Mouse (Mus musculus) kidney, postnatal 0 days (tissue): ENCODE results near the gene Gm4175. TPM values are rescaled to one million over a fixed set of nuclear protein-coding genes. Genes with fewer than 3 reads are reported as not detected.
"Not testable (repeated sequence)": the region's sequence is repeated elsewhere in the genome, so short reads cannot be mapped to it uniquely, and the experiment has no call there.

Source experiments
- ATAC-seq: fragments of 200-750 bp; cut with Nextera tagmentation; replicated peaks from 2 replicates; pipeline ENCODE4 v1.8.0; 2017; ENCODE audit warnings: low read depth, moderate number of reproducible peaks, moderate TSS enrichment, moderate library complexity; ENCODE audit not compliant: low FRiP score
- DNase-seq: peaks from one replicate; pipeline ENCODE4 v3.0.0-alpha.2; 2016; ENCODE audit warnings: low spot score
- H3K27ac ChIP-seq: fragments of 300-500 bp; sonication (generic); 2 replicates; pipeline ENCODE4 v1.5.1; 2014; ENCODE audit warnings: mild to moderate bottlenecking
- H3K27me3 ChIP-seq: fragments of 300-500 bp; sonication (generic); 2 replicates; pipeline ENCODE4 v1.6.1; 2014; ENCODE audit warnings: low read length, mixed read lengths; ENCODE audit not compliant: insufficient read depth
- H3K36me3 ChIP-seq: fragments of 300-500 bp; sonication (generic); 2 replicates; pipeline ENCODE4 v1.6.1; 2014; ENCODE audit warnings: low read length, mixed read lengths; ENCODE audit not compliant: insufficient read depth
- H3K4me1 ChIP-seq: fragments of 300-500 bp; sonication (generic); replicated peaks from 2 replicates; pipeline ENCODE4 v1.6.1; 2014; ENCODE audit warnings: antibody characterized with exemption, low read length, mixed read lengths; ENCODE audit not compliant: insufficient read depth
- H3K4me2 ChIP-seq: fragments of 300-500 bp; sonication (generic); 2 replicates; pipeline ENCODE4 v1.6.1; 2014; ENCODE audit warnings: mild to moderate bottlenecking, low read length, moderate library complexity, mixed read lengths
- H3K4me3 ChIP-seq: fragments of 300-500 bp; sonication (generic); replicated peaks from 2 replicates; pipeline ENCODE4 v1.5.1; 2014; ENCODE audit warnings: low read depth, low read length
- H3K9ac ChIP-seq: fragments of 300-500 bp; sonication (generic); 2 replicates; pipeline ENCODE4 v1.6.1; 2014; ENCODE audit warnings: low read depth, low read length
- H3K9me3 ChIP-seq: fragments of 300-500 bp; sonication (generic); replicated peaks from 2 replicates; pipeline ENCODE4 v1.6.1; 2016; ENCODE audit warnings: low read length, inconsistent platforms, mixed read lengths
- WGBS: fragments of 180-500 bp; shearing (Covaris S2); extraction: QIAGEN DNeasy Blood & Tissue Kit; methylation state at CpG from one replicate; pipeline ENCODE4 v1.1.7; 2014; 5-methylcytosine and 5-hydroxymethylcytosine counted together
- polyA plus RNA-seq: library from polyadenylated mRNA; unstranded; fragments of >200 nt; fragmentation: Nextera tagmentation; extraction: Ambion mirVana; gene quantifications from 2 replicates; pipeline ENCODE4 v1.2.1, GENCODE M21; 2015

Gm4175 gene
- polyA plus RNA-seq: not detected in 2 replicates

- H3K9ac ChIP-seq: not testable (repeated sequence)
Measured at GRCm38 (mm10) chr7:21761375-21761774, at the start of gene Gm4175. Gene Gm4175, minus strand, starts transcription at chr7:21761475.

GRCm38 (mm10) chr7:21796628-21797027, 35.4 kb upstream of the Gm4175 start, which contains the start of gene Gm4177:
Gene Gm4177, minus strand, starts transcription at chr7:21796728.
- not testable (repeated sequence) for H3K4me1 ChIP-seq, H3K27me3 ChIP-seq, ATAC-seq, H3K9me3 ChIP-seq, H3K4me3 ChIP-seq, DNase-seq, H3K9ac ChIP-seq, H3K36me3 ChIP-seq, H3K27ac ChIP-seq, H3K4me2 ChIP-seq
- no CpG with 5 or more reads among the region's 3 CpGs for WGBS

More at GRCm38 (mm10) chr7:21761375-21761774, at the start of gene Gm4175:
- H3K4me1 ChIP-seq, H3K9me3 ChIP-seq, ATAC-seq, H3K36me3 ChIP-seq, DNase-seq, H3K4me3 ChIP-seq, H3K27ac ChIP-seq, H3K27me3 ChIP-seq, H3K4me2 ChIP-seq: not testable (repeated sequence)
- no CpG with 5 or more reads among the region's 5 CpGs for WGBS

Other genes starting within 250 kb of the Gm4175 start
- not detected in 2 replicates for gene Vmn1r130, start 249.7 kb downstream of the Gm4175 start, polyA plus RNA-seq
- gene Vmn1r131, start 215.4 kb downstream of the Gm4175 start, polyA plus RNA-seq: not detected in 2 replicates
- gene Vmn1r132, start 147.4 kb downstream of the Gm4175 start, polyA plus RNA-seq: not detected in 2 replicates
- not detected in 2 replicates for gene Gm4177, start 35.3 kb upstream of the Gm4175 start, polyA plus RNA-seq
- not detected in 2 replicates for gene Vmn1r135, start 70.9 kb upstream of the Gm4175 start, polyA plus RNA-seq
- not detected in 2 replicates for gene Gm5725, start 82.8 kb upstream of the Gm4175 start, polyA plus RNA-seq
- not detected in 2 replicates for gene Gm5891, start 159.8 kb upstream of the Gm4175 start, polyA plus RNA-seq
- gene Vmn1r137, start 233.1 kb upstream of the Gm4175 start, polyA plus RNA-seq: not detected in 2 replicates